Mouse (Mus musculus): ENCODE results near the gene Nol6. TPM values are rescaled to one million over a fixed set of nuclear protein-coding genes. Genes with fewer than 3 reads are reported as not detected.

Gene Nol6
- polyA plus RNA-seq, 1 experiment, result 47.8 TPM

DNA sequence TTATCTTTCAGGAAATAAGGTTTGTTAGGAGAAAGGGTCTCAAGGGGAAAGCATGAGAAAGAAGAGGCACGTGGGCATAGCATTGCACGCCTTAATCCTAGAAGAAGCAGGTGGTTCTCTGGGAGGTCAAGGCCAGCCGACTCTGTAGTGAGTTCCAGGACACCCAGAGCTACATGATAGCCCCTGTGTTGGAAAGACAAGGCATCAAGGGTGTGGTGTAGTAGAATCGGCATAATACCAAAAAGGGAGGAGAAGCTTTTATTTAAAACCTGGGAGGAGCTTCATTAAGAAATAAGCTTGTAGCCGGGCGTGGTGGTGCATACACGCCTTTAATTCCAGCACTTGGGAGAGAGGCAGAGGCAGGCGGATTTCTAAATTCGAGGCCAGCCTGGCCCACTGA, 32.7 kb upstream of the Nol6 start:
- DNase-seq, result no peak
- WGBS, result 89% methylated on average over 9 of the region's 9 CpGs
- Histone ChIP-seq H3K27me3 (ENCODE audit: control insufficient read depth, insufficient read depth, low read length) (no peaks in the 10 kb centered on the region), H3K4me3 (ENCODE audit: control insufficient read depth, insufficient read depth, low read length) (no peak overlapping the region), H3K27ac (ENCODE audit: control insufficient read depth, insufficient read depth, low read length) (no peak overlapping the region), H3K36me3 (ENCODE audit: control insufficient read depth, insufficient read depth, low read length) (no peaks in the 10 kb centered on the region), H3K4me1 (replicated peaks; ENCODE audit: control insufficient read depth, insufficient read depth, low read length) (peaks cover 2% of the 10 kb centered on the region; the same call in 1 of the 2 replicates)
- TF ChIP-seq POLR2A (IDR thresholded peaks at IDR 0.05; ENCODE audit: control insufficient read depth, extremely low read depth, insufficient read depth, low read length, poor library complexity), result no peak
- TF ChIP-seq CTCF (IDR thresholded peaks at IDR 0.05; ENCODE audit: borderline replicate concordance, control insufficient read depth, extremely low read depth, insufficient read depth, low read length, poor library complexity), result no peak

DNA sequence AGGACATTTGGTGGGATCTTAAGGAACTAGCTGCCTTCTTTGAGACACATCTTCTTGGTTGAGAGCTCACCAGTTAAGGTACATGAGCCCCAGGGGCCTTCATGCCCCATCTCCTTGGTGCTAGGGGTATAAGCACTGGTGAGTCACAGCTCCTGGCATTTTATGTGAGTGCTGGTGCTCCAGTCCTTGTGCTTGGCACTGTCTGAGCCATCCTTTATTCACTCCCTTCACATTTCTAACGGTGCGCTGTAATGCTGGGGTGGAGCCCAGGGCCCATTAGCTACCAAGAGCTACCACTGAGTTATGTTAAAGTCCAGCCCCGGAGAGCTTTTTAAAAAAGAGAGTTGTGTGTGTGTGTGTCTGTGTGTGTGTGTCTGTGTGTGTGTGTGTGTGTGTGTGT, 28.9 kb upstream of the Nol6 start:
- no peaks in the 10 kb centered on the region for H3K27me3 ChIP-seq (ENCODE audit: control insufficient read depth, insufficient read depth, low read length)
- 97% methylated on average over 3 of the region's 3 CpGs for WGBS

DNA sequence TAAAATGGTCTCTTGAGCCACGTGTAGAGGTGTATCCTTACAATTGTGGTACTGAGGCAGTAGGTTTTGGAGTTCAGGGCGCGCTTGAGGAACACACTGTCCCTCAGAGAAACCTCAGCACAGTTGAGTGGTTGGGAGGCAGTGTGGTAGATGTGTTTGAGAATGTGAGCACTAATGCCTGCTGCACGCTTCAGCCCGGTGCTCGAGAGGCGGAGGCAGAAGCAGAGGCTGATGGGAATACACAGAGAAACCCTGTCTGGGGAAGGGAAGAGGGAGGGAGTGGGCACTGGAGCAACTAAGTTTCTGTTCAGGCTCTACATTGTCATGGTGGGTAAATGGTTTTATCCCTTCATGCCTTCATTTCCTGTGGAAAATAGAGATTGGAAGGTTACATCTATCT, 26.9 kb upstream of the Nol6 start:
- Histone ChIP-seq H3K27ac (ENCODE audit: control insufficient read depth, insufficient read depth, low read length) (no peak overlapping the region), H3K4me3 (ENCODE audit: control insufficient read depth, insufficient read depth, low read length) (no peak overlapping the region), H3K27me3 (ENCODE audit: control insufficient read depth, insufficient read depth, low read length) (no peaks in the 10 kb centered on the region), H3K4me1 (replicated peaks; ENCODE audit: control insufficient read depth, insufficient read depth, low read length) (no peaks in the 10 kb centered on the region; the same call in 1 of the 2 replicates), H3K36me3 (ENCODE audit: control insufficient read depth, insufficient read depth, low read length) (no peaks in the 10 kb centered on the region)
- DNase-seq, result no peak
- TF ChIP-seq POLR2A (IDR thresholded peaks at IDR 0.05; ENCODE audit: control insufficient read depth, extremely low read depth, insufficient read depth, low read length, poor library complexity), result no peak
- 96% methylated on average over 7 of the region's 7 CpGs for WGBS

More for the DNA sequence above, 28.9 kb upstream of the Nol6 start:
- H3K36me3 ChIP-seq (ENCODE audit: control insufficient read depth, insufficient read depth, low read length), result no peaks in the 10 kb centered on the region
- no peak overlapping the region for H3K4me3 ChIP-seq (ENCODE audit: control insufficient read depth, insufficient read depth, low read length)
- no peak for DNase-seq
- peaks cover 2% of the 10 kb centered on the region; the same call in 1 of the 2 replicates for H3K4me1 ChIP-seq (replicated peaks; ENCODE audit: control insufficient read depth, insufficient read depth, low read length)
- H3K27ac ChIP-seq (ENCODE audit: control insufficient read depth, insufficient read depth, low read length), result no peak overlapping the region
- no peak for TF ChIP-seq POLR2A (IDR thresholded peaks at IDR 0.05; ENCODE audit: control insufficient read depth, extremely low read depth, insufficient read depth, low read length, poor library complexity)
- no peak for TF ChIP-seq CTCF (IDR thresholded peaks at IDR 0.05; ENCODE audit: borderline replicate concordance, control insufficient read depth, extremely low read depth, insufficient read depth, low read length, poor library complexity)

GRCm38 (mm10) chr4:41149891-41150290, 25.6 kb upstream of the Nol6 start:
- TF ChIP-seq POLR2A (IDR thresholded peaks at IDR 0.05; ENCODE audit: control insufficient read depth, extremely low read depth, insufficient read depth, low read length, poor library complexity) (no peak), CTCF (IDR thresholded peaks at IDR 0.05; ENCODE audit: borderline replicate concordance, control insufficient read depth, extremely low read depth, insufficient read depth, low read length, poor library complexity) (no peak)
- Histone ChIP-seq H3K36me3 (ENCODE audit: control insufficient read depth, insufficient read depth, low read length) (no peaks in the 10 kb centered on the region), H3K4me3 (ENCODE audit: control insufficient read depth, insufficient read depth, low read length) (no peak overlapping the region), H3K27ac (ENCODE audit: control insufficient read depth, insufficient read depth, low read length) (no peak overlapping the region), H3K4me1 (replicated peaks; ENCODE audit: control insufficient read depth, insufficient read depth, low read length) (no peaks in the 10 kb centered on the region; the same call in 1 of the 2 replicates), H3K27me3 (ENCODE audit: control insufficient read depth, insufficient read depth, low read length) (no peaks in the 10 kb centered on the region)
- no peak for DNase-seq
- 83% methylated on average over 3 of the region's 3 CpGs for WGBS

DNA sequence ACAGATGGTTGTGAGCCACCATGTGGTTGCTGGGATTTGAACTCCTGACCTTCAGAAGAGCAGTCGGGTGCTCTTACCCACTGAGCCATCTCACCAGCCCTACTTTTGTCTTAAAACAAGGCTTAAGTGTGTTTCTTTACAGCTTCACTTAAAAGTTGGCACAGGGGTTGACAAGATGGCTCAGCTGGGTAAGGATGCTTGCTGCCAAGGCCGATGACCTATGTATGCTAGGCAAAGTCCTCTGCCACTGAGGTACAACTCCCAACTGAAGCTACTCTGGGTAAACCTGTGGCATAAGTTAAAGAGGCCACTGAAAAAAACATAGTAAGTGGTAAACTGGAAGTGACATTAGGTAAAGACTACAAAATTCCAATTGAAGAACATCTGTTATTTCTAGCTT, 18.3 kb upstream of the Nol6 start:
- H3K36me3 ChIP-seq (ENCODE audit: control insufficient read depth, insufficient read depth, low read length), result no peaks in the 10 kb centered on the region
- no peak for DNase-seq
- H3K27ac ChIP-seq (ENCODE audit: control insufficient read depth, insufficient read depth, low read length), result no peak overlapping the region
- no peak overlapping the region for H3K4me3 ChIP-seq (ENCODE audit: control insufficient read depth, insufficient read depth, low read length)
- H3K4me1 ChIP-seq (replicated peaks; ENCODE audit: control insufficient read depth, insufficient read depth, low read length), result 0 out of 2 replicates have a peak, but pooled peaks cover 3% of the 10 kb centered on the region
- 90% methylated on average over 2 of the region's 2 CpGs for WGBS
- no peaks in the 10 kb centered on the region for H3K27me3 ChIP-seq (ENCODE audit: control insufficient read depth, insufficient read depth, low read length)
- no peak for TF ChIP-seq POLR2A (IDR thresholded peaks at IDR 0.05; ENCODE audit: control insufficient read depth, extremely low read depth, insufficient read depth, low read length, poor library complexity)
- TF ChIP-seq CTCF (IDR thresholded peaks at IDR 0.05; ENCODE audit: borderline replicate concordance, control insufficient read depth, extremely low read depth, insufficient read depth, low read length, poor library complexity), result no peak

- Histone ChIP-seq H3K36me3 (ENCODE audit: control insufficient read depth, insufficient read depth, low read length) (no peaks in the 10 kb centered on the region), H3K27ac (ENCODE audit: control insufficient read depth, insufficient read depth, low read length) (no peak overlapping the region), H3K27me3 (ENCODE audit: control insufficient read depth, insufficient read depth, low read length) (no peaks in the 10 kb centered on the region), H3K4me3 (ENCODE audit: control insufficient read depth, insufficient read depth, low read length) (no peak overlapping the region), H3K4me1 (replicated peaks; ENCODE audit: control insufficient read depth, insufficient read depth, low read length) (0 out of 2 replicates have a peak, but pooled peaks cover 3% of the 10 kb centered on the region)
- DNase-seq, result no peak
- WGBS, result 97% methylated on average over 6 of the region's 6 CpGs
- no peak for TF ChIP-seq POLR2A (IDR thresholded peaks at IDR 0.05; ENCODE audit: control insufficient read depth, extremely low read depth, insufficient read depth, low read length, poor library complexity)
- TF ChIP-seq CTCF (IDR thresholded peaks at IDR 0.05; ENCODE audit: borderline replicate concordance, control insufficient read depth, extremely low read depth, insufficient read depth, low read length, poor library complexity), result no peak
Observed at GRCm38 (mm10) chr4:41140174-41140875, 16.1 kb upstream of the Nol6 start.
